Mouse (Mus musculus) myocyte (in vitro differentiated cells): ENCODE results near the gene Tdrd6.

ENCODE experiments used
- CEBPB ChIP-seq: IDR thresholded peaks from 2 replicates; pipeline ENCODE4 v1.6.1; 2011; ENCODE audit warnings: mild to moderate bottlenecking, moderate library complexity; ENCODE audit not compliant: poor library complexity, insufficient read depth, severe bottlenecking
- E2F4 ChIP-seq: IDR thresholded peaks from one replicate; pipeline ENCODE4 v1.6.1; 2011; ENCODE audit warnings: mild to moderate bottlenecking, control low read depth, moderate library complexity; ENCODE audit not compliant: insufficient read depth
- MAX ChIP-seq: IDR thresholded peaks from one replicate; pipeline ENCODE4 v1.6.1; 2011; ENCODE audit warnings: low read depth, mild to moderate bottlenecking, control low read depth
- MYOD1 ChIP-seq, 3 experiments: IDR thresholded peaks; one replicate each; pipeline ENCODE4 v1.6.1; 2011; ENCODE audit warnings: control low read depth in 2 of 3, low read depth in 2 of 3, mild to moderate bottlenecking in 2 of 3, moderate library complexity in 1 of 3; ENCODE audit not compliant: insufficient read length in 2 of 3, control insufficient read depth in 1 of 3
- MYOG ChIP-seq, 3 experiments: IDR thresholded peaks; one replicate each; pipeline ENCODE4 v1.6.1; 2011; ENCODE audit warnings: control low read depth in 2 of 3, low read depth in 2 of 3, mild to moderate bottlenecking in 2 of 3; ENCODE audit not compliant: insufficient read length in 2 of 3, control insufficient read depth in 1 of 3, insufficient read depth in 1 of 3
- POLR2A ChIP-seq: IDR thresholded peaks from one replicate; pipeline ENCODE4 v1.6.1; 2011; ENCODE audit warnings: low read depth, mild to moderate bottlenecking, control low read depth, moderate library complexity; ENCODE audit not compliant: insufficient read length
- POLR2AphosphoS2 ChIP-seq: IDR thresholded peaks from one replicate; pipeline ENCODE4 v1.6.1; 2011; ENCODE audit warnings: low read depth, control low read depth; ENCODE audit not compliant: insufficient read length
- REST ChIP-seq: IDR thresholded peaks from one replicate; pipeline ENCODE4 v1.6.1; 2011; ENCODE audit warnings: mild to moderate bottlenecking, control low read depth, moderate library complexity; ENCODE audit not compliant: insufficient read depth, insufficient read length
- SRF ChIP-seq: IDR thresholded peaks from one replicate; pipeline ENCODE4 v1.6.1; 2011; ENCODE audit warnings: low read depth; ENCODE audit not compliant: control insufficient read depth, insufficient read length
- TCF12 ChIP-seq: IDR thresholded peaks from one replicate; pipeline ENCODE4 v1.6.1; 2011; ENCODE audit warnings: mild to moderate bottlenecking, control low read depth; ENCODE audit not compliant: poor library complexity, insufficient read depth, severe bottlenecking
- USF1 ChIP-seq: IDR thresholded peaks from one replicate; pipeline ENCODE4 v1.6.1; 2011; ENCODE audit warnings: low read depth, mild to moderate bottlenecking, control low read depth, moderate library complexity

GRCm38 (mm10) chr17:43573624-43574073, 56.5 kb downstream of the Tdrd6 start:
- TF ChIP-seq USF1 (no peak), POLR2A (no peak), E2F4 (no peak), MAX (no peak), POLR2AphosphoS2 (no peak), MYOD1 (IDR thresholded peaks at IDR 0.05; ENCODE audit: control insufficient read depth in 1 of 3, insufficient read length in 2 of 3, low read depth in 2 of 3) (no peak), MYOG (IDR thresholded peaks at IDR 0.05; ENCODE audit: control insufficient read depth in 1 of 3, insufficient read depth in 1 of 3, insufficient read length in 2 of 3, low read depth in 2 of 3) (no peak), CEBPB (no peak), SRF (no peak), TCF12 (no peak), REST (no peak)
